Mouse (Mus musculus) CH12.LX (cell line): Measurements from ENCODE around the gene Rpl39l. TPM values are rescaled to one million over a fixed set of nuclear protein-coding genes. Genes with fewer than 3 reads are reported as not detected.
A peak's percentile ranks its signal among the peaks of the same experiment; 100 is the strongest.

Experiments used
- DNase-seq: peaks from one replicate; pipeline ENCODE4 v3.0.0-alpha.2; 2013; ENCODE audit errors: extremely low read depth
- H3K27ac ChIP-seq: 2 replicates; pipeline ENCODE4 v1.5.1; 2012; ENCODE audit warnings: low read depth, mild to moderate bottlenecking, control low read depth, moderate library complexity; ENCODE audit not compliant: insufficient read depth
- H3K27me3 ChIP-seq: replicated peaks from 2 replicates; pipeline ENCODE3; 2012; ENCODE audit warnings: inconsistent platforms
- H3K36me3 ChIP-seq, 2 experiments: replicated peaks in 1 of 2; 2 replicates each; pipeline versions ENCODE3 to v1.6.1; 2012; ENCODE audit warnings: inconsistent platforms in 1 of 2, low read length in 1 of 2, mild to moderate bottlenecking in 1 of 2, mixed read lengths in 1 of 2, moderate library complexity in 1 of 2; ENCODE audit not compliant: control insufficient read depth in 1 of 2, insufficient read depth in 1 of 2
- H3K4me1 ChIP-seq, 2 experiments: 2 replicates each; pipeline ENCODE4 v1.6.1; 2012; ENCODE audit warnings: inconsistent platforms in 1 of 2, moderate library complexity in 1 of 2; ENCODE audit not compliant: insufficient read depth in 2 of 2, control insufficient read depth in 1 of 2
- H3K4me2 ChIP-seq: 2 replicates; pipeline ENCODE4 v1.6.1; 2012; ENCODE audit warnings: low read depth, mild to moderate bottlenecking, control low read depth; ENCODE audit not compliant: poor library complexity, insufficient read depth, severe bottlenecking
- H3K4me3 ChIP-seq, 3 experiments: fragments of 150-350 bp in 1 of 3; sonication (generic) in 1 of 3; replicated peaks in 1 of 3; 2 replicates each; pipeline versions ENCODE3 to v1.5.1; 2011 to 2012; ENCODE audit warnings: low read depth in 2 of 3, low read length in 2 of 3, mild to moderate bottlenecking in 2 of 3, moderate library complexity in 2 of 3, control low read depth in 1 of 3, improper control_type of control experiment in 1 of 3, inconsistent platforms in 1 of 3, mixed read lengths in 1 of 3; ENCODE audit not compliant: poor library complexity in 1 of 3
- H3K79me2 ChIP-seq: replicated peaks from 2 replicates; pipeline ENCODE4 v1.6.1; 2012; ENCODE audit warnings: mild to moderate bottlenecking, moderate library complexity; ENCODE audit not compliant: control insufficient read depth, poor library complexity, insufficient read depth, severe bottlenecking; ENCODE audit errors: extremely low read depth
- H3K9ac ChIP-seq: 2 replicates; pipeline ENCODE4 v1.6.1; 2012; ENCODE audit warnings: low read depth, mild to moderate bottlenecking, control low read depth, moderate library complexity; ENCODE audit not compliant: insufficient read depth
- H3K9me3 ChIP-seq: replicated peaks from 2 replicates; pipeline ENCODE3; 2012; ENCODE audit warnings: low read length, inconsistent platforms, mixed read lengths
- BHLHE40 ChIP-seq: IDR thresholded peaks from 2 replicates; pipeline ENCODE4 v1.6.1; 2011; ENCODE audit warnings: mild to moderate bottlenecking, low read depth, low read length, improper control_type of control experiment
- CHD1 ChIP-seq: IDR thresholded peaks from 2 replicates; pipeline ENCODE4 v1.6.1; 2012; ENCODE audit warnings: low read depth, low read length, improper control_type of control experiment, inconsistent platforms
- CHD2 ChIP-seq: IDR thresholded peaks from 2 replicates; pipeline ENCODE4 v1.6.1; 2011; ENCODE audit warnings: low read length, improper control_type of control experiment
- CTCF ChIP-seq, 2 experiments: IDR thresholded peaks in 1 of 2; conservative IDR thresholded peaks in 1 of 2; 2 replicates each; pipeline ENCODE4 v1.5.1; 2011 to 2012; ENCODE audit warnings: low read depth in 2 of 2, low read length in 2 of 2, improper control_type of control experiment in 1 of 2, inconsistent platforms in 1 of 2, mild to moderate bottlenecking in 1 of 2, moderate library complexity in 1 of 2
- E2F4 ChIP-seq: IDR thresholded peaks from 2 replicates; pipeline ENCODE4 v1.6.1; 2011; ENCODE audit warnings: low read depth, low read length, improper control_type of control experiment; ENCODE audit not compliant: insufficient replicate concordance
- ELF1 ChIP-seq: IDR thresholded peaks from 2 replicates; pipeline ENCODE4 v1.6.1; 2014; ENCODE audit warnings: low read depth, mild to moderate bottlenecking, inconsistent platforms, low read length, improper control_type of control experiment
- EP300 ChIP-seq: IDR thresholded peaks from 2 replicates; pipeline ENCODE4 v1.6.1; 2011; ENCODE audit warnings: low read length, improper control_type of control experiment
- GABPA ChIP-seq: IDR thresholded peaks from 2 replicates; pipeline ENCODE4 v1.6.1; 2012; ENCODE audit warnings: low read depth, low read length, improper control_type of control experiment, inconsistent platforms; ENCODE audit not compliant: insufficient replicate concordance
- HCFC1 ChIP-seq: IDR thresholded peaks from 2 replicates; pipeline ENCODE4 v1.6.1; 2012; ENCODE audit warnings: low read depth, mild to moderate bottlenecking, inconsistent platforms, low read length, improper control_type of control experiment
- IRF4 ChIP-seq: IDR thresholded peaks from 2 replicates; pipeline ENCODE4 v1.6.1; 2014; ENCODE audit warnings: low read depth, mild to moderate bottlenecking, inconsistent platforms, low read length, improper control_type of control experiment
- JUN ChIP-seq: IDR thresholded peaks from 2 replicates; pipeline ENCODE4 v1.6.1; 2011; ENCODE audit warnings: low read depth, mild to moderate bottlenecking, low read length, improper control_type of control experiment, moderate library complexity; ENCODE audit not compliant: insufficient read depth
- JUND ChIP-seq: conservative IDR thresholded peaks from 2 replicates; pipeline ENCODE4 v1.6.1; 2011; ENCODE audit warnings: low read depth, low read length, improper control_type of control experiment
- KAT2A ChIP-seq: IDR thresholded peaks from 2 replicates; pipeline ENCODE4 v1.6.1; 2012; ENCODE audit warnings: low read length, improper control_type of control experiment, inconsistent platforms; ENCODE audit not compliant: insufficient replicate concordance
- MAFK ChIP-seq: IDR thresholded peaks from 2 replicates; pipeline ENCODE4 v1.6.1; 2011; ENCODE audit warnings: low read length, improper control_type of control experiment; ENCODE audit not compliant: insufficient replicate concordance
- MAX ChIP-seq: IDR thresholded peaks from 2 replicates; pipeline ENCODE4 v1.6.1; 2011; ENCODE audit warnings: low read length, improper control_type of control experiment
- MAZ ChIP-seq: IDR thresholded peaks from 2 replicates; pipeline ENCODE4 v1.6.1; 2012; ENCODE audit warnings: low read depth, mild to moderate bottlenecking, inconsistent platforms, low read length, improper control_type of control experiment, moderate library complexity
- MEF2A ChIP-seq: IDR thresholded peaks from 2 replicates; pipeline ENCODE4 v1.6.1; 2014; ENCODE audit warnings: low read depth, mild to moderate bottlenecking, inconsistent platforms, low read length, improper control_type of control experiment, borderline replicate concordance
- MXI1 ChIP-seq: IDR thresholded peaks from 2 replicates; pipeline ENCODE4 v1.6.1; 2011; ENCODE audit warnings: mild to moderate bottlenecking, low read depth, low read length, improper control_type of control experiment
- NELFE ChIP-seq: IDR thresholded peaks from 2 replicates; pipeline ENCODE4 v1.6.1; 2011; ENCODE audit warnings: low read depth, low read length, improper control_type of control experiment
- NRF1 ChIP-seq: IDR thresholded peaks from 2 replicates; pipeline ENCODE4 v1.6.1; 2014; ENCODE audit warnings: low read depth, mild to moderate bottlenecking, inconsistent platforms, low read length, improper control_type of control experiment, moderate library complexity
- POLR2A ChIP-seq: IDR thresholded peaks from 2 replicates; pipeline ENCODE4 v1.6.1; 2011; ENCODE audit warnings: low read depth, mild to moderate bottlenecking, improper control_type of control experiment, low read length
- RCOR1 ChIP-seq: conservative IDR thresholded peaks from 2 replicates; pipeline ENCODE4 v1.6.1; 2012; ENCODE audit warnings: low read depth, mild to moderate bottlenecking, inconsistent platforms, low read length, improper control_type of control experiment
- SMC3 ChIP-seq: IDR thresholded peaks from 2 replicates; pipeline ENCODE4 v1.6.1; 2011; ENCODE audit warnings: low read depth, low read length, improper control_type of control experiment
- TBP ChIP-seq: conservative IDR thresholded peaks from 2 replicates; pipeline ENCODE4 v1.6.1; 2011; ENCODE audit warnings: low read depth, low read length, improper control_type of control experiment
- UBTF ChIP-seq: IDR thresholded peaks from 2 replicates; pipeline ENCODE4 v1.6.1; 2012; ENCODE audit warnings: low read depth, mild to moderate bottlenecking, inconsistent platforms, low read length, improper control_type of control experiment, moderate library complexity
- USF1 ChIP-seq: IDR thresholded peaks from 2 replicates; pipeline ENCODE4 v1.6.1; 2014; ENCODE audit warnings: low read depth, mild to moderate bottlenecking, inconsistent platforms, low read length, improper control_type of control experiment
- USF2 ChIP-seq: conservative IDR thresholded peaks from 2 replicates; pipeline ENCODE4 v1.6.1; 2011; ENCODE audit warnings: low read depth, low read length, improper control_type of control experiment
- ZMIZ1 ChIP-seq: IDR thresholded peaks from 2 replicates; pipeline ENCODE4 v1.6.1; 2012; ENCODE audit warnings: low read depth, mild to moderate bottlenecking, inconsistent platforms, low read length, improper control_type of control experiment
- ZNF384 ChIP-seq: IDR thresholded peaks from 2 replicates; pipeline ENCODE4 v1.6.1; 2012; ENCODE audit warnings: low read depth, low read length, improper control_type of control experiment, inconsistent platforms
- dilution Hi-C: fragments of 300-500 bp; cut with MboI; formaldehyde crosslinking; loops from 2 replicates; pipeline ENCODE4 v1.14.3; 2020; ENCODE audit warnings: low sequenced_read_pairs; ENCODE audit not compliant: extremely low pct_unique_long_range_greater_than_20kb, extremely low pct_ligation_motif_present
- in situ Hi-C: fragments of 300-500 bp; cut with MboI; formaldehyde crosslinking; loops from 3 replicates; pipeline ENCODE4 v1.14.3; 2019; ENCODE audit warnings: low sequenced_read_pairs, low pct_ligation_motif_present, low pct_unique_long_range_greater_than_20kb, mixed read lengths
- polyA plus RNA-seq: library from polyadenylated mRNA; unstranded; fragments of >175 nt; gene quantifications from 2 replicates; pipeline ENCODE4 v1.2.1, GENCODE M21; 2012; ENCODE audit warnings: low read depth; ENCODE audit not compliant: insufficient read length
- total RNA-seq, 2 experiments: library from RNA; depleted of rRNA; stranded (reverse); fragments of 300-350 nt in 1 of 2; fragments of >200 nt in 1 of 2; gene quantifications; 2 replicates each; pipeline ENCODE4 v1.2.3; 2012 to 2014

Gene Rpl39l
- total and polyA plus RNA-seq, 3 experiments = 7.3 to 16.2 (median 10.2) TPM

DNA sequence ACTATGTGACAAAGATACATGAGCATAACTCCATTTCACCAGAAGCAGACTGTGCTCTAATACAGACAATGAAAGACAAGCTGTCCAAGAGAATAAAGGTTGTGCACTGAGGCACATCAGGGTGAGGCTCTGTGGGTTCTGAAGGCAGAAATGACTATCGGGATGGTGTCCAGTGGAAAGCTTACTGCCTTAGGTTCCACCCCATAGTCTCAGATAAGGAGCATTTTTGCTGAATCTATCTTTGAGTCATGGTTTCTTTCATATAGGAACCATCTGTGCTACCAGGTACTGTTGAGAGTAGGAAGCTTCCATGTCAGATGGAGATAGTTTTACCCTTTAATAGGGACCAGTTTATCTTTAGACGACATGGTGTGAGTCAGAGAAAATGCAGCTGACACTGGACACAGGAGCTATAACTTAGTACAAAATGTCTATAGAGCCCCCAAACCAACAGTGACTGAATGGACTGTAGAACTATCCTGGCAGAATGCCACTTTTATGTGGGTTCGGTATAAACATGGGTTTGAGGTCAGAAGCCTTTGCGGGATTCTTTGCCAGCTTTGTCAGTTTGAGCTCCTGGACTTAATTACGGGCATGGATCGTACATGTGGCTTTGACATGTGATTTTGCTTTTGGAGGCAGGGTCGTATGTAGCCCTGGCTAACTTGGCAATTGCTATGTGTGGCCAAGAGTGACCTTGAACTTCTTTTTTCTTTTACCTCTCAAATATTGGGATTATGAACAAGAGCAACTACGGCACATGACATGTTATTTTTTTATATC is 712 bp upstream of the Rpl39l start:
- peaks cover 8 to 42% of the 10 kb centered on the region in 2 experiments for H3K4me1 ChIP-seq
- peaks cover 0 to 3% of the 10 kb centered on the region in 2 experiments for H3K36me3 ChIP-seq
- no peak overlapping the region for H3K27ac ChIP-seq
- peak; percentile 43 for DNase-seq
- H3K9ac ChIP-seq = no peak overlapping the region
- no peaks in the 10 kb centered on the region for H3K27me3 ChIP-seq
- H3K4me2 ChIP-seq = no peak overlapping the region
- peaks cover 6% of the 10 kb centered on the region for H3K9me3 ChIP-seq
- no peak overlapping the region for H3K4me3 ChIP-seq
- TF ChIP-seq MAX = no peak
- TF ChIP-seq IRF4 = peak; percentile 58
- no peak for TF ChIP-seq ZNF384
- no peak for TF ChIP-seq GABPA
- TF ChIP-seq SMC3 = no peak
- TF ChIP-seq MXI1 = no peak
- no peak for TF ChIP-seq POLR2A
- no peak for TF ChIP-seq USF2
- peak; percentile 35; the same call in 1 of the 2 replicates for TF ChIP-seq BHLHE40
- TF ChIP-seq UBTF = no peak
- TF ChIP-seq TBP = no peak
- TF ChIP-seq MAFK = 0 out of 2 replicates have a peak, but pooled peaks have one; percentile 45
- TF ChIP-seq CHD1 = no peak
- peak; percentile 17; the same call in 1 of the 2 replicates for TF ChIP-seq MEF2A
- no peak for TF ChIP-seq USF1
- no peak for TF ChIP-seq ZMIZ1
- peak; percentile 41; the same call in 1 of the 2 replicates for TF ChIP-seq JUND
- TF ChIP-seq MAZ = no peak
- TF ChIP-seq KAT2A = no peak
- TF ChIP-seq JUN = peak; percentile 15; the same call in 1 of the 2 replicates
- TF ChIP-seq EP300 = peak; percentile 65
- TF ChIP-seq CTCF (conservative IDR thresholded peaks at IDR 0.05 in 1 of 2, IDR thresholded peaks at IDR 0.05 in 1 of 2; ENCODE audit: low read depth in 2 of 2, low read length in 2 of 2) = no peak
- no peak for TF ChIP-seq RCOR1
- no peak for TF ChIP-seq NELFE
- TF ChIP-seq E2F4 = no peak
- no peak for TF ChIP-seq ELF1
- no peak for TF ChIP-seq HCFC1
- TF ChIP-seq NRF1 = no peak
- TF ChIP-seq CHD2 = no peak
- dilution Hi-C loops = no loop called here
- in situ Hi-C loops = no loop called here
- no peaks in the 10 kb centered on the region for H3K79me2 ChIP-seq
